9 mouse cellular contexts compared by ENCODE assay signal in genomic region chr1:138135637-138136372, GRCm38 (mm10). TPM values are rescaled to one million over a fixed set of nuclear protein-coding genes. Genes with fewer than 3 reads are reported as not detected.
DNase-seq lines count a peak whose midpoint lies in the region; ATAC-seq and TF ChIP-seq lines count a peak whose summit lies in the region.
"Had no signal": no experiment of that assay in that cellular context is flagged by ENCODE, and none has a peak within 500 bp of the region (broad histone marks: within the 10 kb centered on the region; RNA-seq: fewer than 3 reads in every experiment).

No protein-coding gene starts in this region.

- TF ChIP-seq CTCF in layer of hippocampus, adult 2 months (conservative IDR thresholded peaks at IDR 0.05), result no peak
- TF ChIP-seq CTCF in embryonic fibroblast, embryonic 13.5 days (IDR thresholded peaks at IDR 0.05; ENCODE audit: borderline replicate concordance, insufficient read depth, low read length), result no peak

- DNase-seq in layer of hippocampus, adult 2 months (ENCODE audit: low spot score in 2 of 2), result no peak
- no peak for DNase-seq in layer of hippocampus, adult 9-11 months
- no peak for DNase-seq in adrenal gland, postnatal 36 days
- no peak for DNase-seq in left cerebral cortex, adult 18-20 months (ENCODE audit: low spot score in 2 of 2)
- no peak for DNase-seq in kidney, postnatal 4 days

- H3K4me2 ChIP-seq in liver, embryonic 12.5 days, result peak overlapping the region; percentile 52
- peak overlapping the region; percentile 57 for H3K4me2 ChIP-seq in neural tube, embryonic 15.5 days

- H3K4me3 ChIP-seq in layer of hippocampus, adult 2 months, result peak overlapping the region; percentile 49
- H3K4me3 ChIP-seq in embryonic fibroblast, embryonic 13.5 days (ENCODE audit: insufficient read depth, low read length), result peak overlapping the region; percentile 9; the same call in 1 of the 2 replicates
- 0 out of 2 replicates have a peak overlapping the region, but pooled peaks have one; percentile 11 for H3K4me3 ChIP-seq in liver, embryonic 12.5 days
- H3K4me3 ChIP-seq in neural tube, embryonic 15.5 days (replicated peaks), result peak overlapping the region; percentile 33
- H3K4me3 ChIP-seq: erythroblast, embryonic 14.5 days had no signal

- 50% methylated on average over 9 of the region's 9 CpGs for WGBS in liver, embryonic 12.5 days (ENCODE audit: insufficient replicate concordance)
- 25% methylated on average over 9 of the region's 9 CpGs for WGBS in neural tube, embryonic 15.5 days

- H3K9me3 ChIP-seq in liver, embryonic 12.5 days (replicated peaks), result no peaks in the 10 kb centered on the region
- H3K9me3 ChIP-seq in neural tube, embryonic 15.5 days (replicated peaks), result no peaks in the 10 kb centered on the region

- no peaks in the 10 kb centered on the region for H3K36me3 ChIP-seq in liver, embryonic 12.5 days
- no peaks in the 10 kb centered on the region for H3K36me3 ChIP-seq in neural tube, embryonic 15.5 days

- H3K27me3 ChIP-seq in liver, embryonic 12.5 days (replicated peaks), result no peaks in the 10 kb centered on the region
- H3K27me3 ChIP-seq in neural tube, embryonic 15.5 days (replicated peaks), result no peaks in the 10 kb centered on the region

- H3K9ac ChIP-seq in liver, embryonic 12.5 days, result no peak overlapping the region
- H3K9ac ChIP-seq in neural tube, embryonic 15.5 days (replicated peaks), result peak overlapping the region; percentile 22; the same call in 1 of the 2 replicates

- ATAC-seq in liver, embryonic 12.5 days, result no peak
- ATAC-seq in neural tube, embryonic 15.5 days (ENCODE audit: low FRiP score), result peak; percentile 32

- no peaks in the 10 kb centered on the region for H3K4me1 ChIP-seq in embryonic fibroblast, embryonic 13.5 days (ENCODE audit: control insufficient read depth, insufficient read depth, low read length)
- peaks cover 7% of the 10 kb centered on the region; the same call in 1 of the 2 replicates for H3K4me1 ChIP-seq in liver, embryonic 12.5 days
- H3K4me1 ChIP-seq in neural tube, embryonic 15.5 days, result peaks cover 13% of the 10 kb centered on the region

- TF ChIP-seq POLR2A in embryonic fibroblast, embryonic 13.5 days (IDR thresholded peaks at IDR 0.05; ENCODE audit: low read depth, low read length), result no peak

- H3K27ac ChIP-seq in layer of hippocampus, adult 2 months, result peak overlapping the region; percentile 96
- H3K27ac ChIP-seq in embryonic fibroblast, embryonic 13.5 days (ENCODE audit: insufficient read depth, low read length), result no peak overlapping the region
- no peak overlapping the region for H3K27ac ChIP-seq in liver, embryonic 12.5 days
- H3K27ac ChIP-seq in neural tube, embryonic 15.5 days (replicated peaks), result peak overlapping the region; percentile 66

RNA-seq across cellular contexts. Expression of gene Ptprc, which starts 39.7 kb away (rescaled TPM):
- 1 to 10 TPM; 2.3 to 2.4 TPM for total RNA-seq in layer of hippocampus, adult 2 months (2021)
- 0.87 and 1.9 TPM in 2 replicates for polyA plus RNA-seq in embryonic fibroblast, embryonic 13.5 days (2011; ENCODE audit: insufficient read length, low read depth, missing spikeins)
- polyA plus RNA-seq in liver, embryonic 12.5 days (2016; fragmentation: Nextera tagmentation; extraction: Ambion mirVana), result 5.8 and 6.0 TPM in 2 replicates
- 1.7 and 17.9 TPM in 2 replicates for polyA plus RNA-seq in neural tube, embryonic 15.5 days (2015; fragmentation: Nextera tagmentation; extraction: Ambion mirVana)
- total RNA-seq in adrenal gland, postnatal 36 days (2021), result 1 to 10 TPM; 4.2 to 8.5 TPM
- 1 to 10 TPM; 2.4 to 2.5 TPM for total RNA-seq in left cerebral cortex, adult 18-20 months (2021)
- polyA plus RNA-seq: erythroblast, embryonic 14.5 days had no signal

Comparison
In these comparisons a context has a peak if more than half of its experiments do, and no peak if none do; other contexts are left out.
1. H3K27ac ChIP-seq: peak in layer of hippocampus, adult 2 months (single experiment) and neural tube, embryonic 15.5 days (single experiment); none in embryonic fibroblast, embryonic 13.5 days (single experiment) and liver, embryonic 12.5 days (single experiment).
2. Peak in every context shown above with its lines, with median percentiles within 50 percentile points of each other: H3K4me3 ChIP-seq.